Mouse (Mus musculus) E14TG2a.4 (cell line): ENCODE data around the gene Hoxc5.

Source experiments
- CTCF ChIP-seq: conservative IDR thresholded peaks from 2 replicates; pipeline ENCODE4 v1.5.1; 2014; ENCODE audit warnings: low read length
- NANOG ChIP-seq: IDR thresholded peaks from 2 replicates; pipeline ENCODE4 v1.6.1; 2014; ENCODE audit warnings: borderline replicate concordance, low read length, mixed read lengths
- POU5F1 ChIP-seq: IDR thresholded peaks from 2 replicates; pipeline ENCODE4 v1.6.1; 2014; ENCODE audit warnings: low read length, borderline replicate concordance

GRCm38 (mm10) chr15:103041613-103042012 lies 74.4 kb downstream of the Hoxc5 start:
- no peak for TF ChIP-seq CTCF
- no peak for TF ChIP-seq POU5F1
- TF ChIP-seq NANOG: no peak
